Mouse (Mus musculus): Measurements from ENCODE around the gene Atp1a3.

DNA sequence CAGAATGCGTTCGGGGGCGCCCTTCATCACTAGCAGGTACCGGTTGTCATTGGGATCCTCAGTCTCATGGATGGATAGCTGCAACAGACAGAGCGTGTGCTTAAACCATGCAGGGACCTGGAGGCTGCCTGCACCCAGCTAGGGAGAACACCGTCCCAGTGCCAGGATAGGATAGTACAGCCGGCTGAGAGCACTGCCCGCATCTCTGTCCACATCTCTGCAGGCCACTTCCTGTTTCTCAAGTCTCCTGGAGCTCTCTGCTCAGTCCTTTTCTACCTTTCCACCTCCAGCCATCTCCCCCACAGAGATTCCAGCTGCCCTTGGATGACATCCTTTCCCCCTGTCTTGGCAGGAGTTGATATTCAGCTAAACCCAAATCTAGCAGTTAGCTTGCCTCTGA lies 15.3 kb downstream of the Atp1a3 start:
- TF ChIP-seq CTCF (IDR thresholded peaks at IDR 0.05; ENCODE audit: low read depth, low read length) (no peak), POLR2A (IDR thresholded peaks at IDR 0.05; ENCODE audit: insufficient read depth, low read length) (no peak)
